Mouse (Mus musculus) MEL (cell line): ENCODE measurements at regions not wholly inside any gene's neighbourhood (a gene's known extent, or its start where the extent isn't known, plus 50 kb on each side); places are given as distances from the start of the nearest gene placed in this dataset.

Source experiments
- DNase-seq: peaks from one replicate; pipeline ENCODE4 v3.0.0; 2011; ENCODE audit warnings: low read depth, low spot score
- H3K27ac ChIP-seq: 2 replicates; pipeline ENCODE4 v1.5.1; 2012; ENCODE audit warnings: low read depth, mild to moderate bottlenecking, control low read depth, low read length, moderate library complexity; ENCODE audit not compliant: control insufficient read depth
- H3K27me3 ChIP-seq, 2 experiments: fragments of 150-350 bp in 1 of 2; sonication (generic) in 1 of 2; 2 replicates each; pipeline ENCODE4 v1.6.1; 2012; ENCODE audit warnings: low read length in 2 of 2, mild to moderate bottlenecking in 2 of 2, improper control_type of control experiment in 1 of 2, moderate library complexity in 1 of 2; ENCODE audit not compliant: insufficient read depth in 2 of 2, control insufficient read depth in 1 of 2
- H3K36me3 ChIP-seq, 2 experiments: 2 replicates each; pipeline ENCODE4 v1.6.1; 2012 to 2014; ENCODE audit warnings: low read length in 2 of 2, improper control_type of control experiment in 1 of 2, inconsistent platforms in 1 of 2, mild to moderate bottlenecking in 1 of 2; ENCODE audit not compliant: insufficient read depth in 2 of 2, control insufficient read depth in 1 of 2
- H3K4me1 ChIP-seq, 2 experiments: fragments of 150-350 bp in 1 of 2; sonication (generic) in 1 of 2; 2 replicates each; pipeline ENCODE4 v1.6.1; 2012; ENCODE audit warnings: low read length in 2 of 2, improper control_type of control experiment in 1 of 2, mild to moderate bottlenecking in 1 of 2; ENCODE audit not compliant: insufficient read depth in 2 of 2, control insufficient read depth in 1 of 2
- H3K4me3 ChIP-seq, 2 experiments: fragments of 150-350 bp in 1 of 2; sonication (generic) in 1 of 2; 2 replicates each; pipeline ENCODE4 v1.5.1; 2012; ENCODE audit warnings: low read depth in 2 of 2, low read length in 2 of 2, mild to moderate bottlenecking in 2 of 2, moderate library complexity in 2 of 2, control low read depth in 1 of 2, improper control_type of control experiment in 1 of 2; ENCODE audit not compliant: control insufficient read depth in 1 of 2, insufficient read depth in 1 of 2
- H3K79me2 ChIP-seq: 2 replicates; pipeline ENCODE4 v1.6.1; 2012; ENCODE audit warnings: mild to moderate bottlenecking, low read length, moderate library complexity; ENCODE audit not compliant: control insufficient read depth, poor library complexity, insufficient read depth
- H3K9ac ChIP-seq: 2 replicates; pipeline ENCODE4 v1.6.1; 2012; ENCODE audit warnings: low read depth, mild to moderate bottlenecking, control low read depth, low read length, moderate library complexity; ENCODE audit not compliant: control insufficient read depth, poor library complexity, severe bottlenecking
- H3K9me3 ChIP-seq: fragments of 150-350 bp; sonication (generic); replicated peaks from 2 replicates; pipeline ENCODE4 v1.6.1; 2012; ENCODE audit warnings: mild to moderate bottlenecking, low read length, improper control_type of control experiment, moderate library complexity; ENCODE audit not compliant: insufficient read depth
- CHD1 ChIP-seq: IDR thresholded peaks from 2 replicates; pipeline ENCODE4 v1.6.1; 2012; ENCODE audit warnings: low read depth, mild to moderate bottlenecking, inconsistent platforms, low read length, improper control_type of control experiment
- CTCF ChIP-seq, 3 experiments: IDR thresholded peaks in 2 of 3; conservative IDR thresholded peaks in 1 of 3; 2 replicates each; pipeline ENCODE4 v1.5.1; 2011 to 2012; ENCODE audit warnings: low read length in 3 of 3, low read depth in 2 of 3, mild to moderate bottlenecking in 2 of 3, improper control_type of control experiment in 1 of 3, inconsistent platforms in 1 of 3, mixed read lengths in 1 of 3, moderate library complexity in 1 of 3; ENCODE audit not compliant: control insufficient read depth in 1 of 3, insufficient read depth in 1 of 3, poor library complexity in 1 of 3, severe bottlenecking in 1 of 3
- E2F4 ChIP-seq: IDR thresholded peaks from 2 replicates; pipeline ENCODE4 v1.6.1; 2011; ENCODE audit warnings: low read depth, low read length, improper control_type of control experiment, borderline replicate concordance
- ETS1 ChIP-seq: IDR thresholded peaks from 2 replicates; pipeline ENCODE4 v1.6.1; 2012; ENCODE audit warnings: low read depth, mild to moderate bottlenecking, inconsistent platforms, low read length, improper control_type of control experiment, moderate library complexity
- GABPA ChIP-seq: IDR thresholded peaks from 2 replicates; pipeline ENCODE4 v1.6.1; 2012; ENCODE audit warnings: low read depth, mild to moderate bottlenecking, inconsistent platforms, low read length, improper control_type of control experiment, moderate library complexity
- GATA1 ChIP-seq: IDR thresholded peaks from 2 replicates; pipeline ENCODE4 v1.6.1; 2011; ENCODE audit warnings: low read depth, low read length, improper control_type of control experiment
- JUND ChIP-seq: IDR thresholded peaks from 2 replicates; pipeline ENCODE4 v1.6.1; 2011; ENCODE audit warnings: low read depth, mild to moderate bottlenecking, improper control_type of control experiment, low read length
- MAFK ChIP-seq: IDR thresholded peaks from 2 replicates; pipeline ENCODE4 v1.6.1; 2011; ENCODE audit warnings: low read depth, mild to moderate bottlenecking, low read length, improper control_type of control experiment, borderline replicate concordance
- MAX ChIP-seq: IDR thresholded peaks from 2 replicates; pipeline ENCODE4 v1.6.1; 2011; ENCODE audit warnings: low read length, improper control_type of control experiment
- MEF2A ChIP-seq: IDR thresholded peaks from 2 replicates; pipeline ENCODE4 v1.6.1; 2014; ENCODE audit warnings: low read depth, mild to moderate bottlenecking, inconsistent platforms, low read length, improper control_type of control experiment; ENCODE audit not compliant: poor library complexity, insufficient replicate concordance, severe bottlenecking; ENCODE audit errors: extremely low read depth
- MXI1 ChIP-seq: IDR thresholded peaks from 2 replicates; pipeline ENCODE4 v1.6.1; 2011; ENCODE audit warnings: mild to moderate bottlenecking, low read depth, low read length, improper control_type of control experiment
- POLR2A ChIP-seq, 2 experiments: IDR thresholded peaks; 2 replicates each; pipeline ENCODE4 v1.6.1; 2011 to 2012; ENCODE audit warnings: low read length in 2 of 2, mild to moderate bottlenecking in 2 of 2, control low read depth in 1 of 2, improper control_type of control experiment in 1 of 2, low read depth in 1 of 2, moderate library complexity in 1 of 2; ENCODE audit not compliant: control insufficient read depth in 1 of 2, insufficient read depth in 1 of 2, poor library complexity in 1 of 2
- POLR2AphosphoS2 ChIP-seq: IDR thresholded peaks from 2 replicates; pipeline ENCODE4 v1.6.1; 2011; ENCODE audit warnings: low read length, improper control_type of control experiment
- POLR2AphosphoS5 ChIP-seq: IDR thresholded peaks from 2 replicates; pipeline ENCODE4 v1.6.1; 2012; ENCODE audit warnings: low read depth, borderline replicate concordance, mild to moderate bottlenecking, inconsistent platforms, low read length, moderate library complexity, mixed read lengths
- RAD21 ChIP-seq: IDR thresholded peaks from 2 replicates; pipeline ENCODE4 v1.6.1; 2011; ENCODE audit warnings: mild to moderate bottlenecking, low read depth, low read length, improper control_type of control experiment
- RCOR1 ChIP-seq: IDR thresholded peaks from 2 replicates; pipeline ENCODE4 v1.6.1; 2012; ENCODE audit warnings: low read depth, mild to moderate bottlenecking, inconsistent platforms, low read length, improper control_type of control experiment
- SMC3 ChIP-seq: IDR thresholded peaks from 2 replicates; pipeline ENCODE4 v1.6.1; 2011; ENCODE audit warnings: low read depth, low read length, improper control_type of control experiment
- TCF12 ChIP-seq: IDR thresholded peaks from 2 replicates; pipeline ENCODE4 v1.6.1; 2014; ENCODE audit warnings: low read depth, mild to moderate bottlenecking, inconsistent platforms, low read length, improper control_type of control experiment, moderate library complexity
- UBTF ChIP-seq: IDR thresholded peaks from 2 replicates; pipeline ENCODE4 v1.6.1; 2012; ENCODE audit warnings: low read depth, mild to moderate bottlenecking, inconsistent platforms, low read length, improper control_type of control experiment, moderate library complexity, borderline replicate concordance; ENCODE audit not compliant: insufficient read depth
- USF2 ChIP-seq, 2 experiments: IDR thresholded peaks; 2 replicates each; pipeline ENCODE4 v1.6.1; 2011 to 2012; ENCODE audit warnings: improper control_type of control experiment in 2 of 2, low read length in 2 of 2, borderline replicate concordance in 1 of 2, inconsistent platforms in 1 of 2, low read depth in 1 of 2, mild to moderate bottlenecking in 1 of 2; ENCODE audit not compliant: insufficient read depth in 1 of 2
- ZKSCAN1 ChIP-seq: IDR thresholded peaks from 2 replicates; pipeline ENCODE4 v1.6.1; 2012; ENCODE audit warnings: low read depth, mild to moderate bottlenecking, inconsistent platforms, low read length, improper control_type of control experiment, moderate library complexity
- ZMIZ1 ChIP-seq: IDR thresholded peaks from 2 replicates; pipeline ENCODE4 v1.6.1; 2012; ENCODE audit warnings: low read depth, mild to moderate bottlenecking, inconsistent platforms, low read length, improper control_type of control experiment, moderate library complexity

DNA sequence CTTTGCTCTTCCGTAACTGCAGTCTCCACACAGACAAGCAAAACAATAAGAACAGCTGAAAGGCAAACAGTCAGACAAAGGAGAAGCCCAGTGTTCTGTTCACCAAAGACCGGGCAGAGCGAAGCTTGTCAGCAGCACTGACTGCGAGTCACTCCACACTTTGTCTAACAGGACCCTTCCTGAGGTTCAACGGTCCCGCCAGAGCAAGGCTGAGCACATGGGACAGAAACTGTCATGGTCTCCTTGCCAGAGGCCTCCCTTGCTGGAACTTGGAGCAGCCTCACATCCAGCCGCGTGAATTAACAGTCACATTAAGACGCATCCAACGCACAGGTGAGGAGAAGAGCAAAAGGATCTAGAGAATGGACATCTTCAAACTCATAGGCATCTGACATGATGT, 241.1 kb upstream of the Irx4 start:
- no peaks in the 10 kb centered on the region for H3K27me3 ChIP-seq
- no peaks in the 10 kb centered on the region for H3K36me3 ChIP-seq
- no peaks in the 10 kb centered on the region for H3K4me1 ChIP-seq
- TF ChIP-seq ZMIZ1 = no peak
- no peak for TF ChIP-seq E2F4
- no peak for TF ChIP-seq SMC3
- TF ChIP-seq POLR2AphosphoS2 = no peak
- no peak for TF ChIP-seq MEF2A
- H3K4me3 ChIP-seq = no peak overlapping the region
- no peak overlapping the region for H3K9ac ChIP-seq
- no peaks in the 10 kb centered on the region for H3K79me2 ChIP-seq
- no peak for DNase-seq
- H3K9me3 ChIP-seq = no peaks in the 10 kb centered on the region
- H3K27ac ChIP-seq = no peak overlapping the region

DNA sequence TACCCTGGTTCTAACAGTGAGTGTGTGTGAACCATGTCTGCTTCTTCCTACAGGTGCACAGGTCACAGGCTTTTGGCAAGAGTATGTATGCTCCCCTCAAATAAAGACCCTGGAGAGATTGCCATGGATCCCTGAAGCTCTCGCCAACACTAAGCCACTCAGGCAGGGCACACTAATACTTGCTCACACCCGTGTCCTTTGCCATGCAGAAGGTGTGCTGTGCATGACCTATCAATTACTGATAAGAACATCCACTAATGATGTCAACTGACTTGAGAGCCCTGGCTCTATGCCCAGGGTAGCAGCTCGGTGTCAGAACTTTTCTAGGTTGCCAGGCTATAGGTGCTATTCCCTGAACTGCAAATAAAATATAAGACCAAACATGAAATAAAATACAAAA, 229.1 kb upstream of the Irx4 start:
- Histone ChIP-seq H3K79me2 (no peaks in the 10 kb centered on the region), H3K4me3 (no peak overlapping the region), H3K9ac (no peak overlapping the region), H3K9me3 (no peaks in the 10 kb centered on the region), H3K36me3 (no peaks in the 10 kb centered on the region), H3K27me3 (no peaks in the 10 kb centered on the region), H3K27ac (no peak overlapping the region), H3K4me1 (no peaks in the 10 kb centered on the region)
- TF ChIP-seq GABPA (no peak), ZKSCAN1 (no peak), POLR2AphosphoS2 (no peak), MAFK (no peak), RAD21 (no peak), TCF12 (no peak), MXI1 (no peak), CTCF (IDR thresholded peaks at IDR 0.05 in 2 of 3, conservative IDR thresholded peaks at IDR 0.05 in 1 of 3; ENCODE audit: control insufficient read depth in 1 of 3, insufficient read depth in 1 of 3, low read depth in 2 of 3, low read length in 3 of 3, poor library complexity in 1 of 3, severe bottlenecking in 1 of 3) (no peak), MAX (no peak), CHD1 (no peak), JUND (no peak), MEF2A (no peak), UBTF (no peak), USF2 (IDR thresholded peaks at IDR 0.05; ENCODE audit: borderline replicate concordance in 1 of 2, insufficient read depth in 1 of 2, low read depth in 1 of 2, low read length in 2 of 2) (no peak), RCOR1 (no peak), ETS1 (no peak), POLR2AphosphoS5 (no peak), POLR2A (IDR thresholded peaks at IDR 0.05; ENCODE audit: control insufficient read depth in 1 of 2, insufficient read depth in 1 of 2, low read depth in 1 of 2, low read length in 2 of 2, poor library complexity in 1 of 2) (no peak), GATA1 (no peak)
- no peak for DNase-seq
